Mouse (Mus musculus) hindbrain, postnatal 0 days (tissue): Measurements from ENCODE around the gene Nupl1. TPM values are rescaled to one million over a fixed set of nuclear protein-coding genes. Genes with fewer than 3 reads are reported as not detected.

ENCODE experiments used
- ATAC-seq: fragments of 200-750 bp; cut with Nextera tagmentation; 2 replicates; pipeline ENCODE4 v1.8.0; 2017; ENCODE audit warnings: mild to moderate bottlenecking, moderate TSS enrichment, moderate library complexity
- DNase-seq: peaks from one replicate; pipeline ENCODE4 v3.0.0-alpha.2; 2015; ENCODE audit warnings: low spot score
- H3K27ac ChIP-seq: fragments of 300-500 bp; sonication (generic); 2 replicates; pipeline ENCODE4 v1.5.1; 2014; ENCODE audit warnings: mild to moderate bottlenecking
- H3K27me3 ChIP-seq: fragments of 300-500 bp; sonication (generic); 2 replicates; pipeline ENCODE4 v1.6.1; 2014; ENCODE audit warnings: low read length, mixed read lengths; ENCODE audit not compliant: insufficient read depth
- H3K36me3 ChIP-seq: fragments of 300-500 bp; sonication (generic); 2 replicates; pipeline ENCODE4 v1.6.1; 2014; ENCODE audit warnings: low read length, mixed read lengths; ENCODE audit not compliant: insufficient read depth
- H3K4me1 ChIP-seq: fragments of 300-500 bp; sonication (generic); 2 replicates; pipeline ENCODE4 v1.6.1; 2014; ENCODE audit warnings: antibody characterized with exemption, low read length, mixed read lengths; ENCODE audit not compliant: insufficient read depth
- H3K4me2 ChIP-seq: fragments of 300-500 bp; sonication (generic); 2 replicates; pipeline ENCODE4 v1.6.1; 2014; ENCODE audit warnings: low read depth, mild to moderate bottlenecking, low read length, moderate library complexity, mixed read lengths
- H3K4me3 ChIP-seq: fragments of 300-500 bp; sonication (generic); 2 replicates; pipeline ENCODE4 v1.5.1; 2014; ENCODE audit warnings: low read length
- H3K9ac ChIP-seq: fragments of 300-500 bp; sonication (generic); replicated peaks from 2 replicates; pipeline ENCODE4 v1.6.1; 2014; ENCODE audit warnings: mild to moderate bottlenecking, low read length, moderate library complexity, mixed read lengths
- H3K9me3 ChIP-seq: fragments of 300-500 bp; sonication (generic); 2 replicates; pipeline ENCODE4 v1.6.1; 2016; ENCODE audit warnings: low read length, mixed read lengths
- CTCF ChIP-seq: IDR thresholded peaks from 2 replicates; pipeline ENCODE4 v1.5.1; 2016; ENCODE audit warnings: antibody characterized with exemption, control low read depth, low read depth
- WGBS: fragments of 180-500 bp; shearing (Covaris S2); extraction: QIAGEN DNeasy Blood & Tissue Kit; methylation state at CpG from one replicate; pipeline ENCODE4 v1.1.7; 2014; 5-methylcytosine and 5-hydroxymethylcytosine counted together
- polyA plus RNA-seq: library from polyadenylated mRNA; unstranded; fragments of >200 nt; fragmentation: Nextera tagmentation; extraction: Ambion mirVana; gene quantifications from 2 replicates; pipeline ENCODE4 v1.2.1, GENCODE M21; 2015
- total RNA-seq: library from RNA; depleted of rRNA; stranded (reverse); fragments of >200 nt; gene quantifications from 2 replicates; pipeline ENCODE4 v1.2.3, GENCODE M21; 2014

Nupl1 gene
- total and polyA plus RNA-seq, 2 experiments from 2014 or later, result 0.16 to 0.99 TPM

GRCm38 (mm10) chr14:60209166-60209565 is 42.1 kb downstream of the Nupl1 start:
- TF ChIP-seq CTCF, result no peak
- ATAC-seq, result no peak
- Histone ChIP-seq H3K4me1 (no peaks in the 10 kb centered on the region), H3K4me3 (no peak overlapping the region), H3K27ac (no peak overlapping the region), H3K9me3 (no peaks in the 10 kb centered on the region), H3K4me2 (no peak overlapping the region), H3K27me3 (no peaks in the 10 kb centered on the region), H3K36me3 (no peaks in the 10 kb centered on the region), H3K9ac (no peak overlapping the region)
- WGBS, result 90% methylated on average over 7 of the region's 7 CpGs
- DNase-seq, result no peak

GRCm38 (mm10) chr14:60204993-60205392 is 46.2 kb downstream of the Nupl1 start:
- H3K4me1 ChIP-seq, result no peaks in the 10 kb centered on the region
- no peaks in the 10 kb centered on the region for H3K9me3 ChIP-seq
- no peak overlapping the region for H3K4me3 ChIP-seq
- 93% methylated on average over 6 of the region's 6 CpGs for WGBS
- H3K4me2 ChIP-seq, result no peak overlapping the region
- H3K27ac ChIP-seq, result no peak overlapping the region
- no peaks in the 10 kb centered on the region for H3K36me3 ChIP-seq
- no peak for TF ChIP-seq CTCF
- H3K9ac ChIP-seq, result no peak overlapping the region
- DNase-seq (no peak), ATAC-seq (no peak)
- H3K27me3 ChIP-seq, result no peaks in the 10 kb centered on the region

- Histone ChIP-seq H3K4me2 (no peak within 1 kb of the TSS), H3K4me3 (no peak within 1 kb of the TSS), H3K9me3 (no peaks in the 10 kb centered on the region), H3K9ac (no peak within 1 kb of the TSS), H3K4me1 (no peaks in the 10 kb centered on the region), H3K27me3 (no peaks in the 10 kb centered on the region), H3K27ac (no peak within 1 kb of the TSS), H3K36me3 (no peaks in the 10 kb centered on the region)
- ATAC-seq (no peak), DNase-seq (no peak)
- WGBS, result 76% methylated on average over 7 of the region's 7 CpGs
- no peak for TF ChIP-seq CTCF
These were observed 54.3 kb downstream of the Nupl1 start, which contains the start of gene Atp8a2 for GRCm38 (mm10) chr14:60196884-60197283. TSS of gene Atp8a2 (minus strand) at chr14:60197179.

GRCm38 (mm10) chr14:60195999-60196398 is 55.2 kb downstream of the Nupl1 start:
- Histone ChIP-seq H3K27ac (no peak overlapping the region), H3K9ac (no peak overlapping the region), H3K4me2 (no peak overlapping the region), H3K27me3 (no peaks in the 10 kb centered on the region), H3K36me3 (no peaks in the 10 kb centered on the region), H3K4me1 (no peaks in the 10 kb centered on the region), H3K9me3 (no peaks in the 10 kb centered on the region), H3K4me3 (no peak overlapping the region)
- no peak for TF ChIP-seq CTCF
- DNase-seq (no peak), ATAC-seq (no peak)
- WGBS, result 81% methylated on average over 5 of the region's 5 CpGs

- 86% methylated on average over 1 of the region's 1 CpGs for WGBS
These were observed 56.6 kb downstream of the Nupl1 start for GRCm38 (mm10) chr14:60194606-60195005.

GRCm38 (mm10) chr14:60189771-60190170 is 61.5 kb downstream of the Nupl1 start:
- no peak for ATAC-seq
- no peaks in the 10 kb centered on the region for H3K27me3 ChIP-seq
- WGBS, result 74% methylated on average over 5 of the region's 5 CpGs

More at GRCm38 (mm10) chr14:60194606-60195005, 56.6 kb downstream of the Nupl1 start:
- Histone ChIP-seq H3K4me2 (no peak overlapping the region), H3K36me3 (no peaks in the 10 kb centered on the region), H3K4me1 (no peaks in the 10 kb centered on the region), H3K9ac (no peak overlapping the region), H3K9me3 (no peaks in the 10 kb centered on the region), H3K27ac (no peak overlapping the region), H3K4me3 (no peak overlapping the region), H3K27me3 (no peaks in the 10 kb centered on the region)
- ATAC-seq, result no peak
- no peak for DNase-seq
- TF ChIP-seq CTCF, result no peak

GRCm38 (mm10) chr14:60188201-60188825 is 62.9 kb downstream of the Nupl1 start:
- no peak for ATAC-seq
- H3K36me3 ChIP-seq, result no peaks in the 10 kb centered on the region
- H3K9me3 ChIP-seq, result no peaks in the 10 kb centered on the region
- H3K27ac ChIP-seq, result no peak overlapping the region
- H3K27me3 ChIP-seq, result no peaks in the 10 kb centered on the region
- WGBS, result 81% methylated on average over 5 of the region's 5 CpGs
- no peak overlapping the region for H3K9ac ChIP-seq
- H3K4me2 ChIP-seq, result no peak overlapping the region
- no peak for DNase-seq
- no peaks in the 10 kb centered on the region for H3K4me1 ChIP-seq
- no peak overlapping the region for H3K4me3 ChIP-seq
- TF ChIP-seq CTCF, result no peak

More at GRCm38 (mm10) chr14:60189771-60190170, 61.5 kb downstream of the Nupl1 start:
- H3K36me3 ChIP-seq, result no peaks in the 10 kb centered on the region
- H3K4me3 ChIP-seq, result no peak overlapping the region
- no peak overlapping the region for H3K27ac ChIP-seq
- TF ChIP-seq CTCF, result no peak
- no peak for DNase-seq
- H3K9ac ChIP-seq, result no peak overlapping the region
- H3K4me1 ChIP-seq, result no peaks in the 10 kb centered on the region
- H3K4me2 ChIP-seq, result no peak overlapping the region
- H3K9me3 ChIP-seq, result no peaks in the 10 kb centered on the region
